Mouse (Mus musculus): Measurements from ENCODE around the gene Ninj1. TPM values are rescaled to one million over a fixed set of nuclear protein-coding genes. Genes with fewer than 3 reads are reported as not detected.
A peak's percentile ranks its signal among the peaks of the same experiment; 100 is the strongest.

Gene Ninj1
- polyA plus RNA-seq, 1 experiment = 78.6 TPM

DNA sequence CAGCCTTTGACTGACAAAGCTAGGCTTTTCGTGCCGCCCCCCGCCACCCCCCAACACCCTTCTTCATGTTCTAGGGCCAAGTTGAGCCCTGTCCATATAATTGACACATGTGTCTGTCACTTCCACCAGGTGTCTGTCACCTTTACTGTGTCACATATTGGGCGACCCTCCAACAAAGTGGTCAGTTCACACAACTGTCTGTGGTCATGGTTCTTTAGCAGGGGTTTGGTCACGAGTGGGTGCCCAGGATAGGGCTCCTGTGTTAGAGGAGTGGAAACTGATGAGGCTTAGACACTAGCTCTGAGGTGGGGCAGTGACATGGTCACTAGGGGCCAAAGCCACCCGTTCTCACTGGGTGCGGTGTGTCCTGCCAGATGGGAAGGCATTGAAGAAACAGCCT lies 12.6 kb downstream of the Ninj1 start:
- H3ac ChIP-seq (ENCODE audit: control insufficient read depth, insufficient read length, low read depth) = no peak overlapping the region
- H3K27me3 ChIP-seq (ENCODE audit: control insufficient read depth, insufficient read depth, insufficient read length) = no peaks in the 10 kb centered on the region
- H3K4me3 ChIP-seq (ENCODE audit: insufficient read depth, poor library complexity, severe bottlenecking) = no peak overlapping the region
- peaks cover 31% of the 10 kb centered on the region for H3K36me3 ChIP-seq (ENCODE audit: control insufficient read depth, insufficient read depth)
- no peaks in the 10 kb centered on the region for H3K79me3 ChIP-seq (ENCODE audit: low read depth)
- TF ChIP-seq MYOG (IDR thresholded peaks at IDR 0.05; ENCODE audit: control insufficient read depth, extremely low read depth, insufficient read length) (no peak), CTCF (IDR thresholded peaks at IDR 0.05; ENCODE audit: control insufficient read depth, insufficient read depth, insufficient read length) (no peak), FOSL1 (IDR thresholded peaks at IDR 0.05; ENCODE audit: insufficient read depth, low read length, poor library complexity, severe bottlenecking) (no peak), USF1 (IDR thresholded peaks at IDR 0.05; ENCODE audit: low read depth) (no peak), MYOD1 (IDR thresholded peaks at IDR 0.05; ENCODE audit: control insufficient read depth, insufficient read length, low read depth) (no peak), MAX (IDR thresholded peaks at IDR 0.05) (no peak), CEBPB (IDR thresholded peaks at IDR 0.05; ENCODE audit: low read depth) (no peak)
- H3K79me2 ChIP-seq (ENCODE audit: control insufficient read depth, insufficient read depth) = no peaks in the 10 kb centered on the region

GRCm38 (mm10) chr13:49200688-49201087 lies 13.4 kb downstream of the Ninj1 start:
- Histone ChIP-seq H3K79me2 (ENCODE audit: control insufficient read depth, insufficient read depth) (no peaks in the 10 kb centered on the region), H3K36me3 (ENCODE audit: control insufficient read depth, insufficient read depth) (peaks cover 28% of the 10 kb centered on the region), H3ac (ENCODE audit: control insufficient read depth, insufficient read length, low read depth) (no peak overlapping the region), H3K27me3 (ENCODE audit: control insufficient read depth, insufficient read depth, insufficient read length) (no peaks in the 10 kb centered on the region), H3K4me3 (ENCODE audit: insufficient read depth, poor library complexity, severe bottlenecking) (no peak overlapping the region), H3K79me3 (ENCODE audit: low read depth) (no peaks in the 10 kb centered on the region)
- no peak for TF ChIP-seq CTCF (IDR thresholded peaks at IDR 0.05; ENCODE audit: control insufficient read depth, insufficient read depth, insufficient read length)
- TF ChIP-seq MAX (IDR thresholded peaks at IDR 0.05) = no peak
- no peak for TF ChIP-seq MYOG (IDR thresholded peaks at IDR 0.05; ENCODE audit: control insufficient read depth, extremely low read depth, insufficient read length)
- TF ChIP-seq CEBPB (IDR thresholded peaks at IDR 0.05; ENCODE audit: low read depth) = no peak
- no peak for TF ChIP-seq FOSL1 (IDR thresholded peaks at IDR 0.05; ENCODE audit: insufficient read depth, low read length, poor library complexity, severe bottlenecking)
- TF ChIP-seq MYOD1 (IDR thresholded peaks at IDR 0.05; ENCODE audit: control insufficient read depth, insufficient read length, low read depth) = no peak
- no peak for TF ChIP-seq USF1 (IDR thresholded peaks at IDR 0.05; ENCODE audit: low read depth)

- H3K4me3 ChIP-seq (ENCODE audit: insufficient read depth, poor library complexity, severe bottlenecking) = no peak overlapping the region
- no peak overlapping the region for H3ac ChIP-seq (ENCODE audit: control insufficient read depth, insufficient read length, low read depth)
- no peaks in the 10 kb centered on the region for H3K79me2 ChIP-seq (ENCODE audit: control insufficient read depth, insufficient read depth)
- peaks cover under 1% of the 10 kb centered on the region for H3K79me3 ChIP-seq (ENCODE audit: low read depth)
- H3K36me3 ChIP-seq (ENCODE audit: control insufficient read depth, insufficient read depth) = peaks cover 35% of the 10 kb centered on the region
- TF ChIP-seq CTCF (IDR thresholded peaks at IDR 0.05; ENCODE audit: control insufficient read depth, insufficient read depth, insufficient read length) = no peak
- TF ChIP-seq MYOD1 (IDR thresholded peaks at IDR 0.05; ENCODE audit: control insufficient read depth, insufficient read length, low read depth) = no peak
- TF ChIP-seq USF1 (IDR thresholded peaks at IDR 0.05; ENCODE audit: low read depth) = no peak
- H3K27me3 ChIP-seq (ENCODE audit: control insufficient read depth, insufficient read depth, insufficient read length) = no peaks in the 10 kb centered on the region
Measured at GRCm38 (mm10) chr13:49202556-49202955, 15.3 kb downstream of the Ninj1 start.

DNA sequence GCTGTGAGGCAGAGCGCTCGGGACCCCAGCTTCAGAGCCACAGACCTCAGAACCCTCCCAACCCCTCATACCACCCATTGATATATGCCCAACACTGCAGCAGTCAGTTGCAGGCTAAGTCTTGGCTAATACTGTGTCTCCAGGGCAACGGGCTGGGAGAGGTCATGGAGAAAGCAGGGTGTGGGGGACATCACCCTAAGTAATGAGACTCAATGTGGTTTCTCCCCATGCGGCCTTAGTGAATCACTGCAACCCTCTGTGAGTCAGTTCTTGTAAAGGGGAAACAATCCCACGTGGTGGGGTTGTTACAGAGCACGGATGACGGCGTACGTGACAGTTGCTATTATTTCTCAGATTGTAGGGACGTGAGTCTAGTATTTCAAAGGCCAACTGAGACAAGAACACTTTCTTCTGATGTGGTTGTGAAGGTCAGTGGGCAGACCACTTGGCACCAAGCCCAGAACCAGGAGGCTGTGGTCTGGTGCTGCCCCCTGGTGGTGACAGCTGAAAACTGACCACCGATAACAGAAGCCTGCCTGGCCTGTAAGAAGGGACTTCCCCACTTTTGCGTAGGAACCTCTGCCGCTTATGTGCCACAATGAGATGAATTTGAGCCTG lies 18.2 kb downstream of the Ninj1 start:
- Histone ChIP-seq H3K36me3 (ENCODE audit: control insufficient read depth, insufficient read depth) (peaks cover 35% of the 10 kb centered on the region), H3K79me3 (ENCODE audit: low read depth) (peaks cover 6% of the 10 kb centered on the region), H3ac (ENCODE audit: control insufficient read depth, insufficient read length, low read depth) (no peak overlapping the region), H3K27me3 (ENCODE audit: control insufficient read depth, insufficient read depth, insufficient read length) (no peaks in the 10 kb centered on the region), H3K79me2 (ENCODE audit: control insufficient read depth, insufficient read depth) (peaks cover 16% of the 10 kb centered on the region), H3K4me3 (ENCODE audit: insufficient read depth, poor library complexity, severe bottlenecking) (no peak overlapping the region)
- TF ChIP-seq MAX (IDR thresholded peaks at IDR 0.05) = peak; percentile 97
- TF ChIP-seq MYOG (IDR thresholded peaks at IDR 0.05; ENCODE audit: control insufficient read depth, extremely low read depth, insufficient read length) = no peak
- TF ChIP-seq USF1 (IDR thresholded peaks at IDR 0.05; ENCODE audit: low read depth) = peak; percentile 86
- TF ChIP-seq CEBPB (IDR thresholded peaks at IDR 0.05; ENCODE audit: low read depth) = peak; percentile 39
- TF ChIP-seq MYOD1 (IDR thresholded peaks at IDR 0.05; ENCODE audit: control insufficient read depth, insufficient read length, low read depth) = peak; percentile 55
- peak; percentile 82 for TF ChIP-seq CTCF (IDR thresholded peaks at IDR 0.05; ENCODE audit: control insufficient read depth, insufficient read depth, insufficient read length)
- peak; percentile 30 for TF ChIP-seq FOSL1 (IDR thresholded peaks at IDR 0.05; ENCODE audit: insufficient read depth, low read length, poor library complexity, severe bottlenecking)

DNA sequence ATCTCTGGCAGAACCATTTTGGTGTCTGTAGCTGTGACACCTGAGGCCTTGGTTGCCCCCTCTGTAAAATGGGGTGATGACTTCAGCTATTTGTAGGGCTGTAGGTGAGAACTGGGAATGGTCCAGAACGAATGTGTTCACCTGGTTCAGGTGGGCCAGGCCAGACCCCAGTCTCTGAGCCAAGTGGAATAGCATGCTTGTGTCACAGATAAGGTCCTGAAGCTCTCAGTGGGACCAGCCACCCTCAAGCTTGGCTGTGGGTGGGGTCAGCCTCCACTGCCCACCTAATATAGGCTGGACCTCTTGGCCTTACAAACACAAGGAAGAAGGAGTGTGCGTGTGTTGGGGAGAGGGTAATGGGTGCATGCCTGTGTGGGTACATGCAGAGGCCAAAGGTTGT lies 19.1 kb downstream of the Ninj1 start:
- H3K27me3 ChIP-seq (ENCODE audit: control insufficient read depth, insufficient read depth, insufficient read length) = no peaks in the 10 kb centered on the region
- no peak for TF ChIP-seq FOSL1 (IDR thresholded peaks at IDR 0.05; ENCODE audit: insufficient read depth, low read length, poor library complexity, severe bottlenecking)
- TF ChIP-seq MYOG (IDR thresholded peaks at IDR 0.05; ENCODE audit: control insufficient read depth, extremely low read depth, insufficient read length) = no peak
- TF ChIP-seq CEBPB (IDR thresholded peaks at IDR 0.05; ENCODE audit: low read depth) = no peak
- TF ChIP-seq MYOD1 (IDR thresholded peaks at IDR 0.05; ENCODE audit: control insufficient read depth, insufficient read length, low read depth) = no peak
- no peak overlapping the region for H3ac ChIP-seq (ENCODE audit: control insufficient read depth, insufficient read length, low read depth)
- peaks cover 25% of the 10 kb centered on the region for H3K79me2 ChIP-seq (ENCODE audit: control insufficient read depth, insufficient read depth)
- no peak overlapping the region for H3K4me3 ChIP-seq (ENCODE audit: insufficient read depth, poor library complexity, severe bottlenecking)
- peaks cover 6% of the 10 kb centered on the region for H3K79me3 ChIP-seq (ENCODE audit: low read depth)
- H3K36me3 ChIP-seq (ENCODE audit: control insufficient read depth, insufficient read depth) = peaks cover 35% of the 10 kb centered on the region

DNA sequence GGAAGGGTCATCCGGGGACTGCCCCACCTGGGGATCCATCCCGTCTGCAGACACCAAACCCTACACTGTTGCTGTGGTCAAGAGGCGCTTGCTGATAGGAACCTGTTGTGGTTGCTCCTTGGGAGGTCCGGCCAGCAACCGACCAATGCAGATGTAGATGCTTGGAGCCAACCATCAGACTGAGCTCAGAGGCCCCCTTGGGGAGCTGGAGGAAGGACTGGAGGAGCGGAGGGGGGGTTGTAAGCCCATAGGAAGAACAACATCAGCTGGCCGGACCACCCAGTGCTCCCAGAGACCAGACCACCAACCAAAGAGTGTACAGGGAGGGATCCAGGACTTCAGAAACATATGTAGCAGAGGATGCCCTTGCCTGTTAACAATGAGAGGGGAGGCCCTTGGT lies 22.0 kb downstream of the Ninj1 start:
- Histone ChIP-seq H3ac (ENCODE audit: control insufficient read depth, insufficient read length, low read depth) (no peak overlapping the region), H3K4me3 (ENCODE audit: insufficient read depth, poor library complexity, severe bottlenecking) (no peak overlapping the region), H3K27me3 (ENCODE audit: control insufficient read depth, insufficient read depth, insufficient read length) (no peaks in the 10 kb centered on the region), H3K79me2 (ENCODE audit: control insufficient read depth, insufficient read depth) (peaks cover 43% of the 10 kb centered on the region), H3K79me3 (ENCODE audit: low read depth) (peaks cover 12% of the 10 kb centered on the region), H3K36me3 (ENCODE audit: control insufficient read depth, insufficient read depth) (peaks cover 17% of the 10 kb centered on the region)
- TF ChIP-seq FOSL1 (IDR thresholded peaks at IDR 0.05; ENCODE audit: insufficient read depth, low read length, poor library complexity, severe bottlenecking) = no peak
- TF ChIP-seq MAX (IDR thresholded peaks at IDR 0.05) = no peak
- no peak for TF ChIP-seq MYOD1 (IDR thresholded peaks at IDR 0.05; ENCODE audit: control insufficient read depth, insufficient read length, low read depth)
- TF ChIP-seq USF1 (IDR thresholded peaks at IDR 0.05; ENCODE audit: low read depth) = no peak
- TF ChIP-seq CTCF (IDR thresholded peaks at IDR 0.05; ENCODE audit: control insufficient read depth, insufficient read depth, insufficient read length) = no peak
- no peak for TF ChIP-seq CEBPB (IDR thresholded peaks at IDR 0.05; ENCODE audit: low read depth)
- TF ChIP-seq MYOG (IDR thresholded peaks at IDR 0.05; ENCODE audit: control insufficient read depth, extremely low read depth, insufficient read length) = no peak

Data from C2C12 (cell line).